Mouse (Mus musculus) small intestine, adult 2 months (tissue): ENCODE measurements around the gene LTO1.

ENCODE experiments used
- CTCF ChIP-seq: fragments of 200-500 bp; IDR thresholded peaks from 2 replicates; pipeline ENCODE4 v1.5.1; 2012; ENCODE audit warnings: low read depth, mild to moderate bottlenecking, control low read depth, inconsistent platforms, low read length, moderate library complexity, mixed read lengths; ENCODE audit not compliant: insufficient replicate concordance, insufficient read length; ENCODE audit errors: extremely low read depth
- POLR2A ChIP-seq: fragments of 200-500 bp; IDR thresholded peaks from 2 replicates; pipeline ENCODE4 v1.6.1; 2012; ENCODE audit warnings: low read depth, mild to moderate bottlenecking, control low read depth, inconsistent platforms, low read length, moderate library complexity

GRCm38 (mm10) chr7:144936311-144936880 is 21.5 kb downstream of the LTO1 start:
- no peak for TF ChIP-seq CTCF
- TF ChIP-seq POLR2A = no peak
